Mouse (Mus musculus): ENCODE measurements around the gene Cfap65. TPM values are rescaled to one million over a fixed set of nuclear protein-coding genes. Genes with fewer than 3 reads are reported as not detected.
A peak's percentile ranks its signal among the peaks of the same experiment; 100 is the strongest.

The Cfap65 gene
- total and polyA plus RNA-seq, 3 experiments: not detected

DNA sequence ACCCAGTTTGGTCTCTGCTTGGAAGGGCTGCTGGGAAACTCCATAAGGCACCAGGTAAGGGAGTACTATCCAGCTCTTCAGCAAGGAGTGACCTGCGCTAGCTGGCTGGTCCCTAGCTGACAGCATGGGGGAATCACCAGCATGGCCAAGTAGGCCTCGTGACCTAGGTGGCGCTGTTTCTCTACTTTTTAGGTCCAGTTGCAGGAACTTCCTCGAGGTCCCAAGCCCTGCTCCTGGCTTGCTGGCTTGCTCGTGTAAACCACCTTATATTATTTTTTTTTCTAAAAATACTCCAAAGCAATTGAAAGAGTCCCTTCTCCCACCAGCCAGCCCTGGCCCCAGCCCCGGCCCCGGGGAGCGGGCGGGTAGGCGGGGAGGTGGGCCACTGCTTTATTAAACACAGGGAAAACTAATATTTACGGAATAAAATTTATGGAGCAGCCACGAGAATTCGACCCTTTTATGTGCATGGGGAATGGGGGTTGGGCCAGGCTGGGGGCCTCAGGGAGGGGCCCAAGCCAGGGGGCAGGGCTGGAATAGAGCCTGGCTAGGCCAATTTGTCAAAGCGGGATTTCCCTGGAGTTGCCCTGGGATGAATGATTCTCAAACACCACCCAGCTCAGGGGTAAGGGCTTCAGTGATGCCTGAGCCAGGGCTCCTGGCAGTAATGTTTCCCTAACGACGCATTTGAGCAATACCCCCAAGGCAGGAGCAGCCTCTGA, 29.3 kb upstream of the Cfap65 start:
- DNase-seq (ENCODE audit: low read depth, low spot score): peak; percentile 78
- Histone ChIP-seq H3K9me3 (replicated peaks; ENCODE audit: insufficient read depth, low read length) (no peaks in the 10 kb centered on the region), H3K27me3 (ENCODE audit: control insufficient read depth in 1 of 2, insufficient read depth in 2 of 2, low read length in 2 of 2) (no peaks in the 10 kb centered on the region; a peak in 1 of 4 replicates), H3K79me2 (ENCODE audit: control insufficient read depth, insufficient read depth, low read length, poor library complexity) (no peaks in the 10 kb centered on the region), H3K27ac (ENCODE audit: control insufficient read depth, low read depth, low read length) (no peak overlapping the region), H3K9ac (ENCODE audit: control insufficient read depth, low read depth, low read length, poor library complexity, severe bottlenecking) (no peak overlapping the region), H3K4me1 (ENCODE audit: control insufficient read depth in 1 of 2, insufficient read depth in 2 of 2, low read length in 2 of 2) (peaks cover 0 to 8% of the 10 kb centered on the region in 2 experiments; a peak in 1 of 4 replicates), H3K4me3 (ENCODE audit: control insufficient read depth in 1 of 2, insufficient read depth in 1 of 2, low read depth in 2 of 2, low read length in 2 of 2) (no peak overlapping the region), H3K36me3 (ENCODE audit: control insufficient read depth in 1 of 2, insufficient read depth in 2 of 2, low read length in 2 of 2) (no peaks in the 10 kb centered on the region)
- TF ChIP-seq MAFK (IDR thresholded peaks at IDR 0.05; ENCODE audit: borderline replicate concordance, low read depth, low read length): no peak
- TF ChIP-seq RAD21 (IDR thresholded peaks at IDR 0.05; ENCODE audit: low read depth, low read length): peak; percentile 79
- no peak for TF ChIP-seq SIN3A (IDR thresholded peaks at IDR 0.05; ENCODE audit: low read length)
- TF ChIP-seq MYC (IDR thresholded peaks at IDR 0.05; ENCODE audit: low read depth, low read length): 0 out of 2 replicates have a peak, but pooled peaks have one; percentile 48
- no peak for TF ChIP-seq TCF12 (IDR thresholded peaks at IDR 0.05; ENCODE audit: low read depth, low read length)
- TF ChIP-seq NRF1 (IDR thresholded peaks at IDR 0.05; ENCODE audit: insufficient read depth, low read depth, low read length, poor library complexity, severe bottlenecking): no peak
- peak; percentile 81 to 86 (median 84) for TF ChIP-seq CTCF (IDR thresholded peaks at IDR 0.05 in 2 of 3, conservative IDR thresholded peaks at IDR 0.05 in 1 of 3; ENCODE audit: control insufficient read depth in 1 of 3, insufficient read depth in 1 of 3, low read depth in 2 of 3, low read length in 3 of 3, poor library complexity in 1 of 3, severe bottlenecking in 1 of 3)
- TF ChIP-seq SMC3 (IDR thresholded peaks at IDR 0.05; ENCODE audit: low read depth, low read length): peak; percentile 64

- no peaks in the 10 kb centered on the region for H3K79me2 ChIP-seq (ENCODE audit: control insufficient read depth, insufficient read depth, low read length, poor library complexity)
- DNase-seq (ENCODE audit: low read depth, low spot score): no peak
- no peak overlapping the region for H3K4me3 ChIP-seq (ENCODE audit: control insufficient read depth in 1 of 2, insufficient read depth in 1 of 2, low read depth in 2 of 2, low read length in 2 of 2)
- peaks cover 0 to 5% of the 10 kb centered on the region in 2 experiments; a peak in 1 of 4 replicates for H3K4me1 ChIP-seq (ENCODE audit: control insufficient read depth in 1 of 2, insufficient read depth in 2 of 2, low read length in 2 of 2)
- no peaks in the 10 kb centered on the region for H3K9me3 ChIP-seq (replicated peaks; ENCODE audit: insufficient read depth, low read length)
- peaks cover 0 to 3% of the 10 kb centered on the region in 2 experiments; a peak in 2 of 4 replicates for H3K27me3 ChIP-seq (ENCODE audit: control insufficient read depth in 1 of 2, insufficient read depth in 2 of 2, low read length in 2 of 2)
- H3K9ac ChIP-seq (ENCODE audit: control insufficient read depth, low read depth, low read length, poor library complexity, severe bottlenecking): no peak overlapping the region
- H3K36me3 ChIP-seq (ENCODE audit: control insufficient read depth in 1 of 2, insufficient read depth in 2 of 2, low read length in 2 of 2): no peaks in the 10 kb centered on the region
- TF ChIP-seq TCF12 (IDR thresholded peaks at IDR 0.05; ENCODE audit: low read depth, low read length): no peak
- no peak for TF ChIP-seq POLR2AphosphoS5 (IDR thresholded peaks at IDR 0.05; ENCODE audit: borderline replicate concordance, low read depth, low read length)
- no peak for TF ChIP-seq GATA1 (IDR thresholded peaks at IDR 0.05; ENCODE audit: low read depth, low read length)
- TF ChIP-seq ZMIZ1 (IDR thresholded peaks at IDR 0.05; ENCODE audit: low read depth, low read length): no peak
- no peak for TF ChIP-seq TBP (IDR thresholded peaks at IDR 0.05; ENCODE audit: low read depth, low read length)
- no peak for TF ChIP-seq POLR2A (IDR thresholded peaks at IDR 0.05; ENCODE audit: control insufficient read depth in 1 of 2, insufficient read depth in 1 of 2, low read depth in 1 of 2, low read length in 2 of 2, poor library complexity in 1 of 2)
- H3K27ac ChIP-seq (ENCODE audit: control insufficient read depth, low read depth, low read length): no peak overlapping the region
These were observed 27.4 kb upstream of the Cfap65 start for GRCm38 (mm10) chr1:74962853-74963227.

Data from MEL (cell line).